Mouse (Mus musculus): ENCODE results near the gene Fbxw8.

The Fbxw8 gene

GRCm38 (mm10) chr5:118023053-118023452, 132.2 kb downstream of the Fbxw8 start:
- no peak for DNase-seq (ENCODE audit: low read depth, low spot score)

DNA sequence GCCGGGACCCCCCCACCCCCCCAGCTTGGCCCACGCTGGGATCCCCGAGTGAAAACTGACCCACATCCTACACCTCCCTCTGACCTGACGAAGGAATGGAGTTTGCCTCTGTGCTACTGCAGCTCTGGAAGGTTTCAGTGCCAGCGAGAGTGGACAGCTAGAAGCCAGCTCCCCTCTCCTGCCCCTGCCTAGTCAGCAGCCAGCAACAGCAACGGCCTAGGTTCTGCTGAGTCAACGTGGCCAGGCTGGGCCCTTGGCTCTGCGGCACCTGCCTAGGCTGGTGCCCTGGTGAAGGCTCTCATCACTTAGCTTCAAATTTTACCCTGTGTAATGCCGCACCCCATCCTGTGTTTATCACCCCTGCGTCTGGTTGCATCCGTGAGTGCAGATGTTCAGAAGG, 135.4 kb downstream of the Fbxw8 start:
- DNase-seq (ENCODE audit: low read depth, low spot score), result no peak

DNA sequence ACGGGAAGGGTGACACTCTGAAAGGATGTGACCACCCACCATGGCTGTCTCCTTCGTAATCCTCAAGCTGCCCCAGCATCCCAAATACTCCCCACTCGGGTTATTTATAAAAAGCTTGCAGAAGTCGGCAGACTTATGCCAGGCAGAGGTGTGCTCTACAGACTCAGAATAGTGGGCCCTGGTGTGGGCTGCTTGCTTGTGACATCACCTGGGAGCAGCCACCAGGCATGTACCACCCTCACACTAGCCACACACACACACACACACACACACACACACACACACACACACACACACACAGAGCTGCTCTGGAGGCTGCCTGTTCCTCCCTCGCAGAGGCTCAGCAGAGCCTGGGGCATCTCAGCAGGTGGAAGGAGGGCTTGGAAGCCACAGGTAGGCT, 137.7 kb downstream of the Fbxw8 start:
- no peak for DNase-seq (ENCODE audit: low read depth, low spot score)

DNA sequence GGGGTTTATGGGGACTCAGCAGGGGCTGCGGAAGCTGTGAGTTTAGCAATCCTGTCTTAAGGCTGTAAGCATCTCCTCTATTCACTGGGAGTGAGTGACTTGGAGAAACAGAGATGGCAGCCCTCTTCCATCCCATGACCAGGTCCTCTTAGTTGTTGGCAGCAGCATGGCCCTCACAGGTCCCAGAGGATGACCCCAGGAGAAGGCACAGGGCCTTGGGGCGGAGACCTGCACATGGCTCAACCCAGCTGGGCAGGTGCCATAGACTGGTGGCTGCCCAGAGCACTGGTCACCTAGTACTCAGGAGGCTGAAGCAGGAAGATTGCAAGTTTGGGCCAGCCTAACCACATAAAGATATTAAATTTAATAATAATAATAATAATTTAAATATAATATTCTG, 139.6 kb downstream of the Fbxw8 start:
- no peak for DNase-seq (ENCODE audit: low read depth, low spot score)

DNA sequence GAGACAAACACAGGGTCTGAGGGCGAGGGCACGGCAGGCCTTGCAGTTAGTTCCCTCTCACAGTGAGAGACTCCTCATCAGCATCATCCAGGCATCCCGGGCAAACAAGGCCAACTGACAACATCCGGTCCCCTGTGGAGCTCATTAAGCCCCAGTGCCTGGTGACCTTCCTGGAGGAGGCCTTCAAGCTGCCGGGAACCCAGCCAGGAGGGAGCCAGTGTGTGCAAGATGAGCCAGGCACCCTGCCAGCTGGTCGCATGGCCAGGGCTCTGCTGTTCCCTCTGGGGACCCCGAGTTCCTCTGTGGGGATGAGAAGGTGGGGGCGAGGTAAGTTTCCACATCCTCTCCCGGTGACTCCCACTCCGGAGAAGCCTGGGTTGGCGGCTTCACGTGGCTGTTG, 140.2 kb downstream of the Fbxw8 start:
- no peak for DNase-seq (ENCODE audit: low read depth, low spot score)
